Mouse (Mus musculus) forebrain, embryonic 12.5 days (tissue): Measurements from ENCODE around the gene Fbxo42. TPM values are rescaled to one million over a fixed set of nuclear protein-coding genes. Genes with fewer than 3 reads are reported as not detected.

Experiments
- ATAC-seq: fragments of 200-750 bp; cut with Nextera tagmentation; 2 replicates; pipeline ENCODE4 v1.8.0; 2017; ENCODE audit warnings: moderate TSS enrichment; ENCODE audit not compliant: low FRiP score
- H3K27ac ChIP-seq: fragments of 300-500 bp; sonication (generic); 2 replicates; pipeline ENCODE4 v1.5.1; 2016; ENCODE audit warnings: mild to moderate bottlenecking
- H3K27me3 ChIP-seq: fragments of 300-500 bp; sonication (generic); 2 replicates; pipeline ENCODE4 v1.6.1; 2016; ENCODE audit warnings: mild to moderate bottlenecking
- H3K36me3 ChIP-seq: fragments of 300-500 bp; sonication (generic); replicated peaks from 2 replicates; pipeline ENCODE4 v1.6.1; 2016; ENCODE audit warnings: mild to moderate bottlenecking
- H3K4me1 ChIP-seq: fragments of 300-500 bp; sonication (generic); 2 replicates; pipeline ENCODE4 v1.6.1; 2016
- H3K4me2 ChIP-seq: fragments of 300-500 bp; sonication (generic); 2 replicates; pipeline ENCODE4 v1.6.1; 2016; ENCODE audit warnings: mild to moderate bottlenecking, moderate library complexity
- H3K4me3 ChIP-seq: fragments of 300-500 bp; sonication (generic); replicated peaks from 2 replicates; pipeline ENCODE4 v1.5.1; 2016; ENCODE audit warnings: mild to moderate bottlenecking
- H3K9ac ChIP-seq: fragments of 300-500 bp; sonication (generic); 2 replicates; pipeline ENCODE4 v1.6.1; 2016; ENCODE audit warnings: mild to moderate bottlenecking
- H3K9me3 ChIP-seq: fragments of 300-500 bp; sonication (generic); 2 replicates; pipeline ENCODE4 v1.6.1; 2016
- WGBS: fragments of 180-500 bp; shearing (Covaris S2); methylation state at CpG from one replicate; pipeline ENCODE4 v1.1.7; 2016; 5-methylcytosine and 5-hydroxymethylcytosine counted together
- polyA plus RNA-seq: library from polyadenylated mRNA; unstranded; fragments of >200 nt; fragmentation: Nextera tagmentation; extraction: Ambion mirVana; gene quantifications from 2 replicates; pipeline ENCODE4 v1.2.1, GENCODE M21; 2016

Gene Fbxo42
- polyA plus RNA-seq, 1 experiment from 2014 or later, result 24.7 TPM

- H3K4me3 ChIP-seq, result peak overlapping the region; percentile 37
- peak overlapping the region; percentile 65 for H3K4me2 ChIP-seq
- H3K9me3 ChIP-seq, result no peaks in the 10 kb centered on the region
- H3K27me3 ChIP-seq, result peaks cover 80% of the 10 kb centered on the region
- H3K27ac ChIP-seq, result no peak overlapping the region
- peak; percentile 9; the same call in 1 of the 2 replicates for ATAC-seq
- H3K36me3 ChIP-seq, result no peaks in the 10 kb centered on the region
- WGBS, result 2% methylated on average over 20 of the region's 20 CpGs
- peak overlapping the region; percentile 36; the same call in 1 of the 2 replicates for H3K9ac ChIP-seq
- H3K4me1 ChIP-seq, result peaks cover 30% of the 10 kb centered on the region
Measured at GRCm38 (mm10) chr4:141238492-141239387, 91.0 kb downstream of the Fbxo42 start.

- Histone ChIP-seq H3K9ac (peak within 1 kb of the TSS; percentile 36; the same call in 1 of the 2 replicates), H3K36me3 (no peaks in the 10 kb centered on the region), H3K4me1 (peaks cover 36% of the 10 kb centered on the region), H3K9me3 (no peaks in the 10 kb centered on the region), H3K4me3 (peak within 1 kb of the TSS; percentile 37), H3K4me2 (peak within 1 kb of the TSS; percentile 65), H3K27me3 (peaks cover 88% of the 10 kb centered on the region), H3K27ac (no peak within 1 kb of the TSS)
- WGBS, result 3% methylated on average over 31 of the region's 31 CpGs
- ATAC-seq, result peak; percentile 89
Measured at GRCm38 (mm10) chr4:141239388-141240125, 91.8 kb downstream of the Fbxo42 start, which contains the start of gene Arhgef19. Gene Arhgef19 (plus strand): TSS chr4:141239499.

DNA sequence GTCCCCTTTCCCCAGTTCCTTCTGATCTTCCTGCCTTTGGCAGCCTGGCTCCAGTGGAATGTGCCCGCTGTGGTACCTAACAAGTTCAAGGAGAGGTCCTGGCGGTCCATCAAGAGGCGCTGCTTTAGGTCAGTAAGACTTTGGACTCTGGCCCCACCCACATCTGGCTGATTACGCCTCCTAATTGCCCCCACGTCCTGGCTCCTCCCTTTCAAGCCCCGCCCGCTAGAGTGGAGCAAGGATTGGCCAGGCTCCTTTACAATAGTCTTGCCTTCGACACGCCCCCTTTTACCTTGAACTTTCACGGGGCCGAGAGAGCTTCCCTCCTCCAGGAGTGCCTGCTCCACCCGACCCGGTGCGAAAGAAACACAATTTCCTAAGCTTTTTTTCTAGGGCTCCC, 92.9 kb downstream of the Fbxo42 start:
- no peak for ATAC-seq
- no peaks in the 10 kb centered on the region for H3K36me3 ChIP-seq
- peak overlapping the region; percentile 3; the same call in 1 of the 2 replicates for H3K4me2 ChIP-seq
- H3K27ac ChIP-seq, result no peak overlapping the region
- peaks cover 44% of the 10 kb centered on the region for H3K4me1 ChIP-seq
- peaks cover 93% of the 10 kb centered on the region for H3K27me3 ChIP-seq
- WGBS, result 2% methylated on average over 14 of the region's 14 CpGs
- no peak overlapping the region for H3K9ac ChIP-seq
- H3K4me3 ChIP-seq, result no peak overlapping the region
- H3K9me3 ChIP-seq, result no peaks in the 10 kb centered on the region

DNA sequence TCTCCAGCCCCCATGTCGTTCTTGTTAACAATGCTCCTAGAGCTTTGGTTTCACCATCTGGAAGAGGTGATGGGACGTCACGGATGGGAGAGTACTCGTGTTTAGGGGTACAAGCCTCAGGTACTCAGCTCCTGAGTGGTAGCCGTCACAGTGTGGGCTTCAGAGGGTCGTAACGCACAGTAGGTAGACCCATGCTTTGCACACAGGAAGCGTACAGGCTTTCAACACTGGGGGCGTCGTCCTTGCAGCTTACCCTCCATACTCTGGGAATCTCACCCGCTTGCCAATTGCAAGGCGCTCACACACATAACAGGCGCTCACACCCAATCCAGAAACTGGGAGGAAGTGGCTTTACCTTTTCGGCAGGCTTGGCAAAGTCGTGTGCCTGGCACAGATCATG, 94.1 kb downstream of the Fbxo42 start:
- WGBS, result 37% methylated on average over 15 of the region's 15 CpGs
- H3K9me3 ChIP-seq, result no peaks in the 10 kb centered on the region
- peaks cover 98% of the 10 kb centered on the region for H3K27me3 ChIP-seq
- H3K4me2 ChIP-seq, result no peak overlapping the region
- H3K4me1 ChIP-seq, result peaks cover 54% of the 10 kb centered on the region
- no peak overlapping the region for H3K27ac ChIP-seq
- H3K4me3 ChIP-seq, result no peak overlapping the region
- H3K9ac ChIP-seq, result no peak overlapping the region
- H3K36me3 ChIP-seq, result no peaks in the 10 kb centered on the region
- no peak for ATAC-seq

GRCm38 (mm10) chr4:141242651-141243241, 95.0 kb downstream of the Fbxo42 start:
- Histone ChIP-seq H3K27ac (no peak overlapping the region), H3K4me3 (no peak overlapping the region), H3K9me3 (no peaks in the 10 kb centered on the region), H3K4me1 (peaks cover 63% of the 10 kb centered on the region), H3K9ac (no peak overlapping the region), H3K36me3 (no peaks in the 10 kb centered on the region), H3K27me3 (peaks cover 99% of the 10 kb centered on the region), H3K4me2 (peak overlapping the region; percentile 26)
- WGBS, result 4% methylated on average over 11 of the region's 11 CpGs
- ATAC-seq, result no peak

GRCm38 (mm10) chr4:141243636-141244035, 95.9 kb downstream of the Fbxo42 start:
- Histone ChIP-seq H3K27me3 (peaks cover 100% of the 10 kb centered on the region), H3K9ac (no peak overlapping the region), H3K4me2 (no peak overlapping the region), H3K36me3 (no peaks in the 10 kb centered on the region), H3K4me3 (no peak overlapping the region), H3K4me1 (peaks cover 68% of the 10 kb centered on the region), H3K9me3 (no peaks in the 10 kb centered on the region), H3K27ac (no peak overlapping the region)
- WGBS, result 69% methylated on average over 5 of the region's 5 CpGs
- no peak for ATAC-seq

- Histone ChIP-seq H3K27ac (peak overlapping the region; percentile 85), H3K36me3 (no peaks in the 10 kb centered on the region), H3K9me3 (no peaks in the 10 kb centered on the region), H3K4me3 (no peak overlapping the region), H3K4me1 (peaks cover 61% of the 10 kb centered on the region), H3K9ac (0 out of 2 replicates have a peak overlapping the region, but pooled peaks have one; percentile 18), H3K4me2 (peak overlapping the region; percentile 31), H3K27me3 (peaks cover 100% of the 10 kb centered on the region)
- 37% methylated on average over 5 of the region's 5 CpGs for WGBS
- ATAC-seq, result 0 out of 2 replicates have a peak, but pooled peaks have one; percentile 12
Measured at GRCm38 (mm10) chr4:141244401-141244800, 96.7 kb downstream of the Fbxo42 start.

DNA sequence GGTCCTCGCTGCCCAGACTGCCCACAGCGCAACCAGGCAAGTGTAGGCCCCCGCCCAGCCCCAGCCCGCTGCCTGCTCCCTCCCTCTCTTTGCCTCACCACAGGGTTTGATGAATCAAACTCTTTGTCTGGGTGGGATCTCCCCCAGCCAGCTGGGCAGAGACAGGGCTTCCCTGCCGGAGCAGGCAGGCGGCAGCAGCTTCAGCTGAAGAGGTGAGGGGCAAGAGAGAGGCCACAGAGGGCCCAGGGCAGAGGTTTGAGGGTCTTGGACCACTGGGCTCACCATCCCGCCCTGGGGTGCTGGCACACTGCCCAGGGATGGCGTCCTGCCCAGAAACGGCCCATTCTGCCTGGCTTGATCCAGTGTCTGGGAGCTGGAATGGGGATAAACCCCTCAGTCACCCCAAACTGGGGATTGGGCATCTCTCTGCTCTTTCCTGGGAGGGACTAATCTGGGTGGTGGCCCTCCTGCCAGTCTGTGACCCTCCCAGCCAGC, 97.3 kb downstream of the Fbxo42 start:
- H3K4me3 ChIP-seq, result no peak overlapping the region
- peak; percentile 40; the same call in 1 of the 2 replicates for ATAC-seq
- 6% methylated on average over 9 of the region's 9 CpGs for WGBS

DNA sequence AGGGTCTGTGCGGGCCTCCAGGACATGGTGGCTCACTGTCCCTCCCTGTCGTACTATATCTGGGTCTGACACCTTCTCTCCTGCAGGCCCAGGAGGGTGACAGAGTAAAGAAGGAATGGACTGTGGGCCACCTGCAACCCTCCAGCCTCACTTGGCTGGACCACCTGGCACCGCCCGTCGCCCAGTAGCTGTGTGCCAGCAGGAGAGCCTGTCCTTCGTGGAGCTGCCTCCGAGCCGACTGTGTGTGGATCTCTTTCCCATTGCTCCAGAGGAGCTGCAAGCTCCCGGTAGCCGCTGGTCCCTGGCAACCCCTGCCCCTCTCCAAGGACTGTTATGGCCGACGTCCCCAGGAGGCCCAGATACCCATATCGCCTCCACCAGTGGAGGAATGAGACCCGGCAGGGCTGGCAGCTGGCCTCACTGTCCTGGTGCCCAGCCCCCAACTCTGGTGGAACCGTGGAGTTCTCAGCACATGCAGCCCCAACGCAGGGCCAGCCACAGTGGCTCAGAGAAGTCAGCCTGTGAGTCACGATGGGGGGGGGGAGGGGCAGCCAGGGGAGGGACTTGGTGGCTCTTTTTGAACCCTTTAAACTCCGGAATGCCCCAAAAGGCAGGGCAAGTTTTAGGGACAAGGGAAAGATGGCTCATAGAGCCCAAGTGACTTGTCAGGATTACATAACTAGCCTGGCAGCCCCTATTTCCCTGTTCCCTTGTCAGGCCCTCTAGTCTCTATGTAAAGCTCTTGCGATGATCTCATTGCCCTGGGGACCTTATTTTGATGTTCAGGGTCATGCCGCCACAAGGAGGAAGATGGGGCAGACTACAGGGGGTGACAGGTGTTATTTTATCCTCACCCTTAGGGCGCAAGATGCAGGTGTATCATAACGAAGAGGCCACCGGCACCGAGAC, 98.6 kb downstream of the Fbxo42 start:
- 0 out of 2 replicates have a peak overlapping the region, but pooled peaks have one; percentile 40 for H3K4me3 ChIP-seq
- peaks cover 50% of the 10 kb centered on the region for H3K4me1 ChIP-seq
- no peaks in the 10 kb centered on the region for H3K9me3 ChIP-seq
- no peak overlapping the region for H3K27ac ChIP-seq
- H3K27me3 ChIP-seq, result peaks cover 98% of the 10 kb centered on the region
- no peaks in the 10 kb centered on the region for H3K36me3 ChIP-seq
- H3K9ac ChIP-seq, result no peak overlapping the region
- ATAC-seq, result no peak
- 21% methylated on average over 24 of the region's 24 CpGs for whole genome bisulfite sequencing
- H3K4me2 ChIP-seq, result peak overlapping the region; percentile 62

More for the DNA sequence above, 97.3 kb downstream of the Fbxo42 start:
- H3K4me2 ChIP-seq, result peak overlapping the region; percentile 31
- H3K27ac ChIP-seq, result peak overlapping the region; percentile 85
- H3K4me1 ChIP-seq, result peaks cover 55% of the 10 kb centered on the region
- H3K9ac ChIP-seq, result peak overlapping the region; percentile 18; the same call in 1 of the 2 replicates
- H3K9me3 ChIP-seq, result no peaks in the 10 kb centered on the region
- H3K36me3 ChIP-seq, result no peaks in the 10 kb centered on the region
- peaks cover 99% of the 10 kb centered on the region for H3K27me3 ChIP-seq

GRCm38 (mm10) chr4:141246998-141247350, 99.3 kb downstream of the Fbxo42 start:
- Histone ChIP-seq H3K9me3 (no peaks in the 10 kb centered on the region), H3K9ac (no peak overlapping the region), H3K4me1 (peaks cover 50% of the 10 kb centered on the region), H3K27me3 (peaks cover 92% of the 10 kb centered on the region), H3K4me2 (peak overlapping the region; percentile 62), H3K4me3 (peak overlapping the region; percentile 40; the same call in 1 of the 2 replicates), H3K27ac (no peak overlapping the region), H3K36me3 (no peaks in the 10 kb centered on the region)
- no peak for ATAC-seq
- 5% methylated on average over 17 of the region's 17 CpGs for WGBS
